Mouse (Mus musculus): ENCODE data around the gene Rnf166. TPM values are rescaled to one million over a fixed set of nuclear protein-coding genes. Genes with fewer than 3 reads are reported as not detected.
A peak's percentile ranks its signal among the peaks of the same experiment; 100 is the strongest.

Rnf166 gene
- total RNA-seq, 4 experiments from 2014 or later: 46.3 to 68.8 (median 57.7) TPM

- no peak for DNase-seq
Measured at GRCm38 (mm10) chr8:122437708-122438331, 38.0 kb downstream of the Rnf166 start.

DNA sequence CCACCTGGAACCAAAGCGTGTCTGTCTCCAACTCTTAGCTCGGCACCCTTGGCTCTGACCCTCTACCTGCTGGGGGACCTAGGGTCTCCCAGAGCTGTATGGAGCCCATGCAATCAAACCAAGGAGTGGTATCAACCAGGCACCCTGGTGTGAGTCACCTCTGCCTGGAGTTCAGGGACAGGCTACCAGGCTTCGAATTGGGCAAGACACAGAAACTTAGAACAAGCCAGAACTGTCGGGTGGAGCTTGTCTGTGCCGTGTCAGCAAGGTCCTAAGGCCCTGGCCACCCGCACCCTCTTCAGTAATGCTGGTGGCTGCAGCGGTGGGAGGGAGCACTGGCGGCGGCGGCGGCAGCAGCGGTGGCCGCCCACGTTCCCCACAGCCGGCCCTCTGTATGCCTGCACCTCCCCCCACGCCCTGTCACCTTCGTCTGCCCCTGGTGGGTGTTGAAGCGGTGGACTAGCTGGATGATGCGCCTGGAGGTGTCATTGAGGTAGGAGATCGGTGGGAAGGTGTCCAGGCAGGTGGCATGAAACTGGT lies 39.2 kb downstream of the Rnf166 start:
- DNase-seq: no peak

DNA sequence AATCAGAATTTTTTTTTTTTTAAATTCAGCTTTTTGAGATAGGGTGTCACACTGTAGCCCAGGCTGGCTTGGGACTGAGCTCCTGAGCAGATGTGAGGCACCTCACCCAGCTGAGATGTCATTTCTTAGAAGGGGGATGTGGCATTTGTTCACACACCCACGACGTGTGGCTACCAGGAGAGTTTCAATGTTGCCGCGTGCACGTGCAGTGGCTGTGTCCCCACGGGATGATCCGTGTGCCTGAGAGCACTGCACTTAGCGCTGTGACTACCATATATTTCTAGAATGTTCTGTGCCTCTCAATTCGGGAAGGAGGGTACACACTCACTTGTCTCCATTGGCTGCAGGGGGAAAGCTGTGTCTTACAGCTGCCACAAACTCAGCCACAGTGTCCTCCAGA lies 39.7 kb downstream of the Rnf166 start:
- DNase-seq: no peak

GRCm38 (mm10) chr8:122435375-122435774 lies 40.5 kb downstream of the Rnf166 start:
- DNase-seq: no peak

DNA sequence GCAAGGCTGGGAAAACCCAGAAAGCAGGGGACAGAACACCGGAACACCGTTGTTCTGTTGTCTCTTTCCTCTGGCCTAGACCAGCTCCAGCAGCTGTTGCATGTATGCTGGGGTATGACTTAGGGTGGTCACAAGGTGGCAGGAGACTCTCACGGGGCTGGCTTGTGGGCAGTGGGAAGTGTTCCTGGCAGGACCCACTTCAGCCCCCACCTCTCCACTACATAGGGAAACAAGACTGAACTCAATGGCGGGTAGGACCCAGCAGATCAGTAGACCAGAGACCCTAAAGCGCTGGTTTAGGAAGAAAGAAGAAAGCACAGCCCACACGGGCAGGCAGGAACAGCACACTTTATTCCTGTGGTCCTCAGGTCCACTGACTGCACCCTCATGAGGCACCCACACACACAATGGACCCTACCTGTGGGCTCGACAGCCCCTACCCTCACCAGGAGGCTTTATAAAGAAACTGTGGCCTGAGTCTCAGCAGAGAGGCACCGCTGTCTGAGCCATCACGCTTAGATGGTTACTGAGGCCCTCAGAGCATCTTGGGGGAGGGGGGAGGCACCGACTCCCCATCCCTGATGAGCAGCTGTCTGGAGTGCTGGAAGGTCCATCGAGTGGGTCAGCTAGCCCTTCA lies 42.5 kb downstream of the Rnf166 start:
- no peak for DNase-seq

- DNase-seq: peak; percentile 50
Measured at GRCm38 (mm10) chr8:122432443-122433268, 43.2 kb downstream of the Rnf166 start, which contains the start of gene Cyba. Cyba (minus strand) TSS chr8:122432930.

- DNase-seq: no peak
Measured at GRCm38 (mm10) chr8:122431694-122432442, 44.0 kb downstream of the Rnf166 start.

DNA sequence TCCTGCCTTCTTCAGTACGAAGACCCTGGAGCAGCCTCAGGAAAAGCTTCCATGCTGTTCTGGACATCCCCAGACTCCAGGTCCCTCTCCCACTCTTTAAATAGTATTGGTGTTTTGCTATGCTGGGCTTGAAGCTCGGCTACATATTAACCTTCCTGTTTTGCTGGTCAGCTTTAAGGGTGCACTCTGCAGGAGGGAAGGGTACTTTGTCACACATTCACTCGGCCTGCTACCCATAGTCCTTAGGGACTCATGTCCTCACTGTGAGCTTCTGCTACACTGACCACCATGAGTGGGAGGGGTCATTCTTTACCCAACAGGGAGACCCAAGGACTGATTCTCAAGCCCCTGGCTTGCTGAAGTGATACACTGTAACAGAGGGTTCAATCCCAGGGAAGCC lies 45.2 kb downstream of the Rnf166 start:
- no peak for DNase-seq

GRCm38 (mm10) chr8:122430058-122430636 lies 45.7 kb downstream of the Rnf166 start:
- DNase-seq: no peak

DNA sequence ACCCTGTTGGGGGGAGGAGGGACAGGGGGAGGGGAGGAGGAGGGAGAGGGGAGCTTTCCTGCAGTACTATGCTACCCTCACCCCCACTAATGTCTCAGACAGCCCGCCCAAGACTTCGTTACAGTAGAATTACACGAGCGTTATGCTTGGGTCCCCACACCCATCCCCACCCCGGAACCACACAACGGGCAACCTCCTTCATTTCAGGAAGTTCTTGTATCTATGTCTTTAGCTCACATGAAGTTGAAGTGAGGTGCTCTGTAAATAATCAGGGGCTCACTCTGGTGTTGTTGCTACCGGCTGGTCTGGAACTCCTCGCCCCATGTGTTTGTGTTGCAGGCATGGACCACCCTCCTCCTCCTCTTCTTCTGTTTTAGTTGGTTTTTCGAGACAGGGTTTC lies 47.7 kb downstream of the Rnf166 start:
- no peak for DNase-seq

DNA sequence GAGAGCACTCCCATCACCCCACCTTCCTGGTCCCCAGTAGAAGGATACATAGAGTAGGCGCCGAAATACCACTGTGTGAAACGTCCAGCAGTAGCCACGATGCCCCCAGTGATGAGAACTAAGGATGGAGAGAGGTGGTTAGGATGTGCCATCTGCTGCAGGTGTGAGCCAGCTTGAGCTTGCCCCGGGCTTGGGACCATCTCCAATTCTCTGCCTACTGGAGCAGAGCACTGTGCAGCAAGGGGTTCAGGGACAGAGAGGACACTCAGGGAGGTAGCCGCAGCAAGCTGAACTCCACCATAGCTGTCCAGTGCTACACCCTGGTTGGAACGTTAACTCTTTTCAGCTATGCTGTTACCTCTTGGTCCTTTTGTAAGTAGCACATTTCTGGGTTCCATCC lies 48.3 kb downstream of the Rnf166 start:
- DNase-seq: no peak

GRCm38 (mm10) chr8:122426145-122426544 lies 49.7 kb downstream of the Rnf166 start:
- no peak for DNase-seq

DNA sequence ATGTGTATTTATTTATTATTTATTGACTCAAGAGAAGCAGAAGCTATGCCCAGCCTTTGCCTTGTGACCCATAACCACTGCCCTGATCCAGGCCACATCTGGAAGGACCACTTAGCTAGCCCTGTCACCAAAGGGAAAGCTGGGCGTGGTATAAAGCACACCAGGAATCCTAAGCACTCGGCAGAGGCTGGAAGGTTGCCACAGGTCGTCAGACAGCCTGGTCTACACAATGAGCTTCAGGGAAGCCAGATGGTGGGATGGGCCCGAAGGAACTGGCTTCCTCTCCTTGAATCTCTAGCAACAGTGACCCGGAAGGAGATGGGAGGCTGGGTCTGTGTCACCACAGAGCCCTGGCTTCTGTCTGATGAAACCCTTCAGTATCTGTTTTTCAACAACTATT lies 52.2 kb downstream of the Rnf166 start:
- no peak for DNase-seq

DNA sequence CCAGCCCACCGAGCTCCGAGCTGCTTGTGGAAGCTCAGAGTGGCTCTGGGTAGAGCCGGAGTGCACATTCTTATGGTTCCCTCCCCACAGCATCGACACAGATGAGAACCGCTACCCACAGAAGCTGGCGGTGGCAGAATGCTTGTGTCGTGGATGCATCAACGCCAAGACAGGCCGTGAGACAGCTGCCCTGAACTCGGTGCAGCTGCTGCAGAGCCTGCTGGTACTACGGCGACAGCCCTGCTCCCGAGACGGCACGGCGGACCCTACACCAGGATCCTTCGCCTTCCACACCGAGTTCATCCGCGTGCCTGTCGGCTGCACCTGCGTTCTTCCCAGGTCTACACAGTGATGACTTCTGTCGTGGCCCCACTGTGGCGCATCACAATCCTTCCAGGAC lies 52.6 kb downstream of the Rnf166 start:
- DNase-seq: no peak

- DNase-seq: no peak
Measured at GRCm38 (mm10) chr8:122421376-122422070, 54.3 kb downstream of the Rnf166 start, which contains the start of gene Il17c. Il17c (plus strand) TSS chr8:122422020.

DNA sequence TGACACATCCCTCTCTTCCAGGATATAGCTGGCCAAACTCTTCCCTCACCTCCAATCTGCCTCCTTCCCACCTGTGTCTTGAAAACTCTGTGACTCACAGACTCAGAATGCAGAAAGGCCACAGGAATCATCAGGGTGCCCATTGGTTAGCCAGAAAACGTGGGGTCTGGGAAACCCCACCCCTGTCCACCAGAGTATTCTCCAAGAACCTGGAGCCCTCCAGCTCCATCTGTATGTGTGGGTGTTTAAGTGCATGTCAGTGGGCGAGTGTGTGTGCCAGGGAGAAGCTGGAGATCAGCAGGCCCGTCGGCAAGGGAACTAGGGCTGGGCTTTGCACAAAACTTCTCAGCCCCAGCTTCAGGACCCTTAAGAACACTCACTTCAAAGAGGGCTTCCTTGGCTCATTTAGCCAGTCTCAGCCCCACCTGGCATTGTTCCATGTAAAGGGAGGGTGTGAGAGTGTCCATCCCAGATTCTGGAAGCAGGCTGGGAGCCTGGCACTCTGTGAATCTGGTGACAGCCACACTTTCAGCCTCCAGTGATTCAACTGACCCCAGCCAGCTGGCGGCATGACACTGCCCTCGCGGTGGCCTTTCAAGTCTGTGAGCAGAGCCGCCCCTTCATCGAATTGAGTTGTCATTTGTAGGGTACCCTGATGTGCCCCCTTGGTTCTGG lies 55.8 kb downstream of the Rnf166 start:
- DNase-seq: no peak
